Mouse (Mus musculus) layer of hippocampus, adult 18-20 months (tissue): Measurements from ENCODE around the gene Anks4b. TPM values are rescaled to one million over a fixed set of nuclear protein-coding genes. Genes with fewer than 3 reads are reported as not detected.

Source experiments
- DNase-seq, 2 experiments: peaks; one replicate each; pipeline ENCODE4 v3.0.0; 2022; ENCODE audit warnings: low spot score in 2 of 2
- long read RNA-seq: library from polyadenylated mRNA; stranded (forward); transcript quantifications from one replicate; pipeline ENCODE4 v2.0.0, GENCODE M21; 2021
- total RNA-seq, 2 experiments: library from RNA; stranded (reverse); gene quantifications; 2 replicates each; pipeline ENCODE4 v1.2.3; 2021

Anks4b gene
- total RNA-seq, result under 1 TPM; 0.30 to 0.32 TPM
- long read RNA-seq, result 0 reads

DNA sequence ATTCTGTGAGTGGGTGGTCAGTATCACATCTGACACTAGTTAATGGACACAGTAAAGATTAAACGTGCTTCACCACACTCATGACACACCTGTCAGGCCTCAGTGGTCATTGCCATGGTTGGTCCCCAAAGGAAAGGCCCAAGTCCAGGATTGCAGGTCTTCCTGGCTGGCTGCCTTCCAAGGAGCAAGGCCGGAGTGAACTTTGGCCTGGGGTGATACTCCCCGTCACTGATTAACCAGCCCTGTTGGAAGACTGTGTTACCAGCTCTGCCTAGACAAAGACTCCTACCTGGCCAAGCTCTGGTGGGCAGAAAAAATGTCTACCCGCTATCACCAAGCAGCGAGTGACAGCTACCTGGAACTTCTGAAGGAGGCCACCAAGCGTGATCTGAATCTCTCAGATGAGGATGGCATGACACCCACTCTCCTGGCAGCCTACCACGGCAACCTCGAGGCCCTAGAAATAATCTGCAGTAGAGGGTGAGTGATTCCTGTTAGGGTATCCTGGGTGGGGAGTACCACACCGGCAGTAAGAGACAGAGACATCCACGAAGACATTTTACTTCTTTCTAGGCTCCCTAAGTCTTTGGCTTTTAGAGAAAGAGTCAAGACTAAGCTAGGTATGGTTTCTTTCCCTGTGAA, at the start of gene Anks4b:
Anks4b (plus strand) TSS at position 256 of the 642 bp plus-strand sequence.
- no peak for DNase-seq

DNA sequence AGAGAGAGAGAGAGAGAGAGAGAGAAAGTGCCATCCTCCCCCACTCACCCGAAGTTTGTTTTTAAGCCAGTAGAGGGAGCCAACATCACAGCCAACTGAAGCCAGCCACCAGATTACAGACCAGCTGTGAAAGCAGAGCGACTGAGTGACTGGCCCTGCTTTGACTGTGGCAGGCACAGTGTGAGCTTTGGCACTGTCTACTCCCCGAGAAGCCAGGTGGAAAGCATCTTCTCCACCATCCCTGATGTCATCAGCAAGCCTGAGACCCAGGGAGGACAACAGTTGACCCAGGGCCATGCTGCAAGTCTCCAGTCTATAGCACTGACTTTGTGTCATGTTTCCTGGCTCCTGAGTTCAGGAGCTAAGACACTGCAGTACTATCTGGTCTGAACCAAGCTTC, 48.8 kb upstream of the Anks4b start:
- peak; percentile 69 to 90 for DNase-seq

DNA sequence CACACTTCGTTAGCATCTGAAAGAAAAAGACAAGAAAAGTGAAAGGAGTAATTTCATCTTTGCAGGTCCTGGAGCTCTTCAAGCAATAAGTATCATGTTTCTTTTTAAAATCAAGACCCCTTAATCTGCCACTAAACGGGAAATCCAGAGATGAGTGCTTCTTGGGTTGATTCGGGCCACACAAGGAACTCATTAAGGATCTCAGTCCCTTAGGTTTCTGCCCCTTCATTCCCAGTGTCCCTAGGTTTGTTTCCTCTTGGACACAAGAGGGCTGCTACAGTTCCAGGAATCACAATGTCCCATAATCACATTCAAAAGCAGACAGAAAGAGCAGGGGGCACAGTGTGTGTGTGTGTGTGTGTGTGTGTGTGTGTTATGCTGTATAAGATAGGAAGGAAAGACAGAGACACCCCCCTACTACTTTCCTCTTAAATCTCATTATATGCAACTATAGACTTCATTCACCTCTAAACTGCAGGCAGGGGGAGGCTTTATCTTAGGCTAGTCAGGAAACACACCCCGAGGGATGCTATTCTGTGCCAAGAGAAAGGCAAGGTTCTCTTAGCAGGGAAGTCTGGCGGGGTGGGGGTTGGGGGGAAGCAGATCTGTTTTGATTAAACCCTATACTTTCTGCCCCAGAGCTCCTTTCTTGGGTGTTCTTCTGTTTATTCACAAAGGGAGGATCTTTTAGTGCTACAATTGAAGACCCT, 46.5 kb upstream of the Anks4b start:
- no peak for DNase-seq

GRCm38 (mm10) chr7:120127686-120128059, 46.0 kb upstream of the Anks4b start:
- DNase-seq, result no peak

DNA sequence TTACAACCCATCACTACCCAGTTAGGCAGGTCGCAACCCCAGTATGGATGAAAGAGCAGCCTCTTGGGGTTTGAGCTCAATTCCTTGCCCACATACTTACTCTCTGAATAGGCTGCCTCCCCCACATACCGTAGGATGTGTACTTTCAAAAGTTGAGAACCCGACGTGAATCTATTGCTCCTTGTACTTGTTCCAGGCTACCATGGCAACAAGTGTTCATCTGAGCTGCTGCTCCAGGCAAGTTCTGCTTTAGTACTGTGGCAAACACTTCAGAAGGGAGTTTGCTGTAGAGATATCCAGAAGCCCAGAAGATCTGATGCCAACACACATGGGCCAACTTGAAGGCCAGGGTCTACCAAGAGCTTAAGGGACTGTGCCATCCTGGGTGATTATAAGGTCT, 44.7 kb upstream of the Anks4b start:
- peak in 1 of 2 experiments; percentile 79 for DNase-seq

GRCm38 (mm10) chr7:120142743-120143142, 30.9 kb upstream of the Anks4b start:
- no peak for DNase-seq

DNA sequence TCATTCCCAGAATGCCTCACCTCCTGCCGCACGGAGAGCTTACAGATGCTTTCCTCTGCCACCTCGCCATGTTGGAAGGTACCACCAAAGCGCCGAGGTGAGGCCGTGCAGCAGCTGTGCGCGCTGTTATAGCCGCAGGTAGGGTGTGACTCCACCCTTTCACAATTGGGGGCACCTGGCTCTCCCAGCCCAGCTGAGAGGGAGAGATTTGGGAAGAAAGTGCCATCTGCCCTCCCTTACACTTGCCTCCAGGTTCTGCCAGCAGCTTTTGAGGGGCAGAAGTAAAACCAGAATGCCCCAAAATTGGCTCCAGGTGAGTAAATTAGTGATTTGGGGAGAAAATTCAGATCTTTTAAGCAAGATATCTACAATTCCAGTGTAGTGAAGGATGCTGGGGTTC, 28.5 kb upstream of the Anks4b start, which contains the start of gene Zp2:
Zp2 (minus strand) TSS at position 101 of the 400 bp plus-strand sequence.
- DNase-seq, result no peak

- DNase-seq, result no peak
Observed at GRCm38 (mm10) chr7:120150257-120150656, 23.4 kb upstream of the Anks4b start.

- DNase-seq, result no peak
Observed at GRCm38 (mm10) chr7:120150898-120151297, 22.8 kb upstream of the Anks4b start.

DNA sequence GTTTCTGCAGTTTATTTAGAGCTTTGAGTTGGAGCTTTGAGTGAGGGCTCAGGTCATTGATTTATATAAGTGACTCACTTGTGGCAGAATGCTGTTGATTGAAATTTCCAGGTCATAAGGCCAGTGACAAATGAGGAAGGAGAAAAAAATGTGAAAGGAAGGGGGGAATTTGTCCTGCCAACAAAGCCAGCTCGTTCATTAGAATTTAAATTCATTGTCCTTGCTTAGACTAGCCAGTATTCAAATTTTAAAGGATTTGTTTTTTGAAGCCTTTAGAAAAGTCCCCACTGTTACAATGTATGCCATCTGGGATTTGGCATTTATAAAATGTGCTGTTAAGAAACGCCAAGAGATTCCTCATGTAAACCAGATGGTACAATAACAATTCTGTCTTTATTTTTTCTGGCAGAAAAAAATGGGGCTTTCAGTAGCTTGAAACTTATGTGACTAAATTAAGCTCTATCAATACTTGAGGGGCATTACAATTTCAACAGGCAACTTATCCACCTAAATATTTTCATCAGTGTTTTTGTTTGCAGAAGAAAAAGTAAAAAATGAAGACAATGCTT, 16.7 kb upstream of the Anks4b start:
- peak in 1 of 2 experiments; percentile 66 for DNase-seq

DNA sequence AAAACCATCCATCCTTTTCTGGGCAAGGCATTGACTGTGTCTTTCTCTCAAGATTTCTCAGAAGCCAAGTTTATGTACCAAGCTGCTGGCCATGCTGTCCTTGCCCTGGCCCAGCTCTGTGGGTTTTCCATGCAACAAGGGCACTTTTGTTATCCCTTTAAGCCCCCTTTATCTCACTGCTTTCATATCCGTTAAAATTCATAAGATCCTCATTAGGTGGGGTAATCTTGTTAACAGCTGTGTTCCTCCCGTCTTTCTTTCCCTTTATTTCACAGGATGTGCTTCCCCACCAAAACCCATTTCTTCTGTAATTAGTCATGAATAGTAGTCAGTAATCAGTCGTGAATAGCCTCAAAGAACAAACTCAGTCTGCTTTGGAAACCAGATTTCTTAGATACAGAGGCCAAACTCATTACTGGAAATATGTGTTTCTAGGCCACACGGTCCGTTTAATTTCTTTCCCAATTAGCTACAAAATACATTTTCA, 16.0 kb upstream of the Anks4b start:
- DNase-seq, result peak in 1 of 2 experiments; percentile 20

- DNase-seq, result no peak
Observed at GRCm38 (mm10) chr7:120158121-120158613, 15.5 kb upstream of the Anks4b start.

GRCm38 (mm10) chr7:120163581-120164251, 9.9 kb upstream of the Anks4b start:
- no peak for DNase-seq

DNA sequence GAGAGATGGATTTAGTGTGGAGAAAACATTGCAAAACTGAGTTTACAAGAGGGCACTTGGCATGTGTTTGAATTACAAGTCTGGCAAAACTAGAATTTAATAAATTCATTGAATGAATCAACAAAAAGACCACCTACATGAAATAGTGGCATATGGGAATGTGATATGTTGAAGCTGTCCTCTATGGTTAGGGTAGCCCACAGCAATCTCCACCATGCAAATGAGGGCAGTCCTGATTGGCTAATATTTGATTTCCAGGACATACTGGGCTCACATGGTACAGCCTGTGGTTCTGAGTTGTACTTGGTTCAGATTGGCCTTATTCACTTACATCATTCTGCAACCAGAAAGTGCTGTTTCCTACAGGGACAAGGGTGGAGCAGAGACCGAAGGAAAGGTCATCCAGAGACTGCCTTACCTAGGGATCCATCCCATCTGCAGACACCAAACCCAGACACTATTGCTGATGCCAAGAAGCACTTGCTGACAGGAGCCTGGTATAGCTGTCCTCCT, 1.4 kb upstream of the Anks4b start:
- DNase-seq, result no peak

DNA sequence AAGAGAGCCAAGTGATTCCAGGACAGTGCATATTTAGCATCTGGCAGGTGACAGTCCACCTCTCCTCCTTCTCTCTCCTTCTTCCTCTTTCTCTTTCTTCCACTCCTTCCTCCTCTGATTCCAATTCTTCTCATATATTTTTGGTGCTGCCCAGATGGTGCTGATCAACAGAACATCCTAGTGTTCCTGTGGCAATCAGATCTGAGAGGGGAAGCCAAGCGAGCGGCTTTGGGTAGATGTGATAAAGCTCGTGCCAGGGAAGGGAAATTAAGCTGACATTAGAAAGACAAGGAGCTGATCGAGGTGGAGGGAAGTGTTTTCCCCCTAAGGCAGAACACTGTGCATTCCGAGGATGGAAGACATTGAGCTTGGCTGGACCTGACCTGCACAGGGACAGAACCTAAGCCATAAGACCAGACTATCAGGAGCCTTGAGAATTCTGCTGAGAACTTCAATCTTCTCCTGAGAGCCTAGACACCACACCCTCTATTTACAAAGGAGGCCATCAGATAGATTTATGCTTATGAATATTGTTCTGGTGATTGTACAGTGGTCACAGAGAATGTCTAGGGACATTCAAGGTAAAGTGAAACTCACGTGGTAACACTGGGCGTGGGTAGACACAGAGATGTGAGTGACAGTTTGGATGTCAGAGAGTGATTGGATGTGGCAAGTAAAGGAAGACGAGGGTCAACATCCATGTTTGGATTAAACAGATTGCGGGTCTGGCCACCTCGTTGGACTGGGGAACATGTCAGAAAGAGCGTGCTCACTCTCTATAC, 1.3 kb downstream of the Anks4b start:
- DNase-seq, result peak in 1 of 2 experiments; percentile 56

GRCm38 (mm10) chr7:120177611-120178010, 4.0 kb downstream of the Anks4b start:
- no peak for DNase-seq

- no peak for DNase-seq
Observed at GRCm38 (mm10) chr7:120178935-120179334, 5.3 kb downstream of the Anks4b start.

- DNase-seq, result no peak
Observed at GRCm38 (mm10) chr7:120180547-120180946, 6.9 kb downstream of the Anks4b start.

DNA sequence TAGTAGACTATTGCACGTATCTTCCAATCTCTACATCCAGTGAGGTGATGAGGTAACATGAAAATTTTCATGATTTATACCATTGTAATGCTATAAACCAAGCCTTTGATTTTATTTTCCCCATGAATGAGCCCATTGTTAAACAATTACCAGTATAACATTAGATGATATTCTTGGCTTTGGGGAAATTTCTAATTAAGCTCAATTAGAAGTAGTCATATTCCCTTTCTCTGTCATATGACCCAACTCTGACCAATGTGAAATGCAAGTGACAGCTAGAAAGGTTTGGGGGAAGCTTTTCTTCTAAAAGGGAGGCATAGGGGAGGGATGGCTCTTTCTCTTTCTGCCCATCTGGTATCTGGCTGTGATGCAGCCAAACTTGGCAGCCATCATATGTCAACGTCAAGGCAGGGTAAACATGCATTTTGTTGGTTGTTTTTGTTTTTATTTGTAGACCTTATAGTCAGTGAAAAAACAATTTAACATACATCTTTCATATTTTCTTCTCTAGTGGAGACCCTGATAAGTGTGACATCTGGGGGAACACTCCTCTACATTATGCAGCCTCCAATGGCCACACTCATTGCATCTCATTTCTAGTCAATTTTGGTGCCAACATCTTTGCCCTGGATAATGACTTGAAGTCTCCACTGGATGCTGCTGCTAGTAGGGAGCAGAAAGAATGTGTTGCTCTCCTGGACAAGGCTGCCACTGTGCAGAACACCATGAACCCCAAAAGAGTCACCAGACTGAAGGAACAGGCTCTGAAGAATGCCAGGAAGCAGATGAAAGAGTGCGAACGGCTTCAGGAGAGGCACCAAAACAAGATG, 8.0 kb downstream of the Anks4b start:
- DNase-seq, result no peak

DNA sequence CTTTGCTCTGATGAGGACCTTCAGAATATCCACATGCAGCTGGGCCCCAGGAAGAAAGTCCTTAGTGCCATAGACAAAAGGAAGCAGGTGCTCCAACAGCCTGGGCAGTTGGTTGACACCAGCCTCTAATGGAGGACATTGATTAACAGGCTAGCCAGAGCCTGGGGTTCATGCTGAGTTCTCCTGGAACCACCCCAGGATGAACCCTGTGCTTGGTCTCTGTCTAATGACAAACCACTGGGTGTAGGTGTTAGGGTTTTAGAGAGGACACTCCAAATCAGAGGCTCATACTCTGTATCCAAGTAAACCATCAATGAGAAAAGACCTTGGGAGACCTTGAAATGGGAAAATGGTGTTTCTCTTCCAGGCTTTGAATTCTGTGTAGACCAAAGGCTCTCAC, 9.2 kb downstream of the Anks4b start:
- DNase-seq, result no peak
